Mouse (Mus musculus) 3T3-L1 (cell line): Measurements from ENCODE around the gene Igfbp4.

Source experiments
- DNase-seq: peaks from one replicate; pipeline ENCODE4 v3.0.0-alpha.2; 2015; ENCODE audit warnings: low read depth, low spot score

The Igfbp4 gene

GRCm38 (mm10) chr11:99041051-99041729, at the start of gene Igfbp4:
Igfbp4 (plus strand) TSS chr11:99041244.
- DNase-seq: no peak

GRCm38 (mm10) chr11:98995987-98996386, 45.1 kb upstream of the Igfbp4 start:
- no peak for DNase-seq

- DNase-seq: no peak
These were observed 43.4 kb upstream of the Igfbp4 start for GRCm38 (mm10) chr11:98997659-98998058.

DNA sequence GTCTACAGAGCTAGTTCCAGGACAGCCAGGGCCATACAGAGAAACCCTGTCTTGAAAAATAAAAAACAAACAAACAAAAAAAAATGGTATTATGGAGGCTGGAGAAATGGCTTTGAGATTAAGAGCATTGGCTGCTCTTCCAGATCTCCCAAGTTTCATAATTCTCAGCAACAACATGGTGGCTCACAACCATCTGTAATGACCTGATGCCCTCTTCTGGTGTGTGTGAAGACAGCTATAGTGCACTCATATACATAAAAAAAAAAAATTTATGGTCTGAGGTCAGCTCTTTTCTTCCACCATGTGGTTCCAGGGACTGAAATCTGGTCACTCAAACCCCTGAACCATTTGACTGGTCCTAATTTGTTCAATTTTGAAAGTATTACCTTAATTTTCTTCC, 42.3 kb upstream of the Igfbp4 start:
- peak; percentile 55 for DNase-seq

- no peak for DNase-seq
These were observed 41.8 kb upstream of the Igfbp4 start for GRCm38 (mm10) chr11:98999243-98999642.

GRCm38 (mm10) chr11:99006788-99007187, 34.3 kb upstream of the Igfbp4 start:
- DNase-seq: no peak

DNA sequence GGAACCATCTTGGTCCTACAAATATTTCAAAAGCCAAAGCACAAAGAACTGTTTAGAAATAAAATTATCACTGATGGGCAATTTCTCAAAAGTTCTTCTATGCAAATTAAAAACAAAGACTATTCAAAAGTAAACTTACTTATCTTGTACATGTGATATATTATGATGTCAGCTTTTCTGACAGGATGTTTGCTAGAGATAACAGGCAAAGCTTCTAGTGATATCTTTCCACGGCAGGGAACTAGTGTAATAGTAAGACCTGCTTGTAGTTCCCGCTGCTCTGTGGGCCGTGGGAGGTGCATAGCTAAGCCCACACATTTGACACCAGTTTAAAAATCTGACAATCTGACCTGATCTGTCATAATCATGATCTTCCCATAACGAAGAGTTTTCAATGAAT, 30.9 kb upstream of the Igfbp4 start:
- DNase-seq: no peak

DNA sequence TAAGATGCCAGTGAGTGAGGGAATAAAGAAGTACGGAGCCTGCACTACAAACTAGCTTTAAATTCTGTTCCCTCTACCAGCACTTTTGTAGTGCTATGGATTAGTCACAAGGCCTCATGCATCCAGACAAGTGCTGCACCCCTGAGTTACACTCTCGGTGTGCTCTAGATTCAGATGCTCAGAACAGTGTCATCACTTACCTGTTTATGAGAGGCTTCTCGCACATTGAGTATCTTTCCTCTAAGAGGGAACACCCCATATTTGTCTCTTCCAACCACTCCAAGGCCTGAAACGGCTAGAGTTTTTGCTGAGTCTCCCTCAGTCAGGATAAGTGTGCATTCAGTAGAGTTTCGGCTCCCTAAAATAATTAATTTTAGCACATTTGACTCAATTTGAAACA, 30.3 kb upstream of the Igfbp4 start:
- DNase-seq: no peak

- DNase-seq: no peak
These were observed 27.2 kb upstream of the Igfbp4 start for GRCm38 (mm10) chr11:99013856-99014255.

- DNase-seq: no peak
These were observed 21.2 kb upstream of the Igfbp4 start for GRCm38 (mm10) chr11:99019844-99020243.

GRCm38 (mm10) chr11:99022384-99022933, 18.6 kb upstream of the Igfbp4 start:
- DNase-seq: no peak

DNA sequence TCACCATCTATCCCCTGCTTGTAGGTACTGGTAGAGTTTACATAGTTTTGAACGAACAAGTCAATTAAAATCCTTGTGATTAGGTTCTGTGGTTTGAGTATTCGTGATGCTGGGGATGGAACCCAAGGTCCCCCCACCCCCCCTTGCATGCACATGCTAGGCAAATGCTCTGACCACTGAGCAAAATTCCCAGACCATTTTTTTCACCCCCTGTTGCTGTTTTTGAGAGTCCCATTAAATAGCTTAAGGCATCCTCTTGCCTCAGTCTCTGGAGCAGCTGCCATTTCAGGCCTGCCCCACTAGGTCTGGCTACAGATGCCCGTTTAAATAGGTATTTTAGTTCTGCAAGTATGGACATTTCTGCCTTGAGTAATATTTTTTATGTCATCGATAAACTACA, 17.9 kb upstream of the Igfbp4 start:
- peak; percentile 37 for DNase-seq

GRCm38 (mm10) chr11:99023500-99024467, 17.3 kb upstream of the Igfbp4 start, which contains the start of gene Top2a:
Top2a (minus strand) TSS chr11:99024189.
- DNase-seq: peak; percentile 99

DNA sequence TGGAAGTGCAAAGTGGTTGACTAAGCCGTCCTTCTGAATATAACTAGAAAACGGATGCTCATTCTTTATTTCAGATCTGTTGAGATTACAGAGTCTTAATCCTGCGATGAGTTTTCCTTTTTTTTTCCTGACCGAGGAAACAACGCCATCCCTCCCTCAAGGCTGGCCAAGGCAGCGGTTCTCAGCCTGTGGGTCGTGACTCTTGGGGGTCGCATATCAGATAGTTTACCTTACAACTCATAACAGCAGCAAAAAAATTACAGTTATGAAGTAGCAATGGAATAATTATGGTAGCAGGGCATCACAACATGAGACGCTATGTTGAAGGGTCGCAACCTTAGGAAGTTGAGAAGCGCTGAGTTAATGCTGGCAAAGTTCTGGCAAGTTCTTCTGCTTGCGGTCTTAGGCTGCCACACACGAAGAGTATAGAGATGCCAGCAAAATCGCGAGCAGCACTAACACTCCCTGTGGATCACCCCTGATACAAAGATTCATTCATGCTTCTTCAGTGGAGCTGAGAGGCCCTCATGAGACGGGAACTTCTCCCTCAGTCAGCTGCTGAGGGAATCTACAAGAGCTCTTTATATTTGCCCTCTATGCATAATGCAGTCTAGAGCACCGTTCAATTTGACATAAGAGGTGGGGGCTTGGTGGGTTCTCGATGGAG, 16.4 kb upstream of the Igfbp4 start:
- DNase-seq: no peak

GRCm38 (mm10) chr11:99025878-99026277, 15.2 kb upstream of the Igfbp4 start:
- DNase-seq: no peak

DNA sequence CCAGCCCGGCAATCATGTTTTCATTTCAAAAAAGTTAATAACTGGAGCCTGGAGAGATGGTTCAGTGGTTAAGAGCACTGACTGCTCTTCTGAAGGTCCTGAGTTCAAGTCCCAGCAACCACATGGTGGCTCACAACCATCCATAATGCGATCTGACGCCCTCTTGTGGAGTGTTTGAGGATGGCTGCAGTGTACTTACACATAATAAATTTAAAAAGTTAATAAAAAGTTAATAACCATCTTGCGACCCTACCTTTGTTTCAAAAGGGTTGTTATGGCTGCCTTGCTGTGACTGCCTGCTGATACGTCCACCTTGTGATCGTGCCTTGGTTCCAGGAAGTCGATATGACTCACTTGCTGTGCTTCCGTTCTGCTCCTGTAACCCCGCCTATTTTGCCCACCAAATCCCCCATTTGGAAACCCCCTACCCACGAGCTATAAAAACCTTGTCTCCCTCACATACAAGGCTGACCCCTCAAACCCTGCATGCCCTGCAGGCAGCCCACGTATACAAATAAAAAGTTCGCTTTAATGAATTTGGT, 14.1 kb upstream of the Igfbp4 start:
- no peak for DNase-seq

GRCm38 (mm10) chr11:99035350-99035749, 5.7 kb upstream of the Igfbp4 start:
- DNase-seq: peak; percentile 39

GRCm38 (mm10) chr11:99036254-99036653, 4.8 kb upstream of the Igfbp4 start:
- DNase-seq: no peak

DNA sequence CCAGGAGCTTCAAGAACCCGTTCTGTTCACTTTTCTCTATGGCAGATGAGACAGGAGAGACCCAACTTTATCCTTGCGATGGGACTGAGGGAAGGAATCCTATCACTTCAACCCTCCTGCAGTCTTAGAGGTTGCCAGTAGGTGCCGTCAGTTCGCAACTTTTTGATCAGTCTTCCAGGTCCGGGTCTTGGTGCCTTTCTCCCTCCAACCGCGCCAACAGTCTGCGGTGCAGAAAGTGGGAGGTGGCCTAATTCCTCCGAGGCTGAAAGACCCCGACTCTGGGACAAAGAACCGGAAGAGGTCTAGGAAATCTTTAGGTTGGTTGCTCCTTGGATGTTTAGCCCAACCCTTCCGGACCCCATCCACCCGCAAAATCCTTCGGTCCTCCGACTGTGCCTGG, 1.3 kb upstream of the Igfbp4 start:
- DNase-seq: peak; percentile 95

GRCm38 (mm10) chr11:99040346-99040974, 584 bp upstream of the Igfbp4 start:
- peak; percentile 81 for DNase-seq
